Mouse (Mus musculus) heart, postnatal 0 days (tissue): ENCODE measurements around the gene Pclaf. TPM values are rescaled to one million over a fixed set of nuclear protein-coding genes. Genes with fewer than 3 reads are reported as not detected.

Experiments
- ATAC-seq: fragments of 200-750 bp; cut with Nextera tagmentation; 2 replicates; pipeline ENCODE4 v1.8.0; 2017; ENCODE audit warnings: low read depth, moderate number of reproducible peaks, moderate library complexity; ENCODE audit not compliant: insufficient read depth
- DNase-seq: peaks from one replicate; pipeline ENCODE4 v3.0.0-alpha.2; 2016; ENCODE audit warnings: low spot score
- H3K27ac ChIP-seq: fragments of 300-500 bp; sonication (generic); 2 replicates; pipeline ENCODE4 v1.5.1; 2014; ENCODE audit warnings: low read depth, mild to moderate bottlenecking
- H3K27me3 ChIP-seq: fragments of 300-500 bp; sonication (generic); 2 replicates; pipeline ENCODE4 v1.6.1; 2014; ENCODE audit warnings: low read length, mixed read lengths; ENCODE audit not compliant: control insufficient read depth, insufficient read depth
- H3K36me3 ChIP-seq: fragments of 300-500 bp; sonication (generic); replicated peaks from 2 replicates; pipeline ENCODE4 v1.6.1; 2014; ENCODE audit warnings: low read length, mixed read lengths; ENCODE audit not compliant: control insufficient read depth, insufficient read depth
- H3K4me1 ChIP-seq: fragments of 300-500 bp; sonication (generic); 2 replicates; pipeline ENCODE4 v1.6.1; 2014; ENCODE audit warnings: antibody characterized with exemption; ENCODE audit not compliant: control insufficient read depth, insufficient read depth
- H3K4me2 ChIP-seq: fragments of 300-500 bp; sonication (generic); 2 replicates; pipeline ENCODE4 v1.6.1; 2014; ENCODE audit warnings: low read depth, mild to moderate bottlenecking, low read length, moderate library complexity
- H3K4me3 ChIP-seq: fragments of 300-500 bp; sonication (generic); 2 replicates; pipeline ENCODE4 v1.5.1; 2014; ENCODE audit warnings: low read depth, low read length
- H3K9ac ChIP-seq: fragments of 300-500 bp; sonication (generic); replicated peaks from 2 replicates; pipeline ENCODE4 v1.6.1; 2014; ENCODE audit warnings: low read depth, low read length, mixed read lengths
- H3K9me3 ChIP-seq: fragments of 300-500 bp; sonication (generic); replicated peaks from 2 replicates; pipeline ENCODE4 v1.6.1; 2016; ENCODE audit warnings: low read length; ENCODE audit not compliant: control insufficient read depth
- CTCF ChIP-seq: IDR thresholded peaks from 2 replicates; pipeline ENCODE4 v1.5.1; 2016; ENCODE audit warnings: antibody characterized with exemption, control low read depth, low read depth
- EP300 ChIP-seq: IDR thresholded peaks from 2 replicates; pipeline ENCODE4 v1.6.1; 2016; ENCODE audit warnings: antibody characterized with exemption, low read depth
- WGBS: fragments of 180-500 bp; shearing (Covaris S2); extraction: QIAGEN DNeasy Blood & Tissue Kit; methylation state at CpG from one replicate; pipeline ENCODE4 v1.1.7; 2014; 5-methylcytosine and 5-hydroxymethylcytosine counted together
- polyA plus RNA-seq: library from polyadenylated mRNA; unstranded; fragments of >200 nt; fragmentation: Nextera tagmentation; extraction: Ambion mirVana; gene quantifications from 2 replicates; pipeline ENCODE4 v1.2.1, GENCODE M21; 2015
- total RNA-seq: library from RNA; depleted of rRNA; stranded (reverse); fragments of >200 nt; gene quantifications from 2 replicates; pipeline ENCODE4 v1.2.3, GENCODE M21; 2014; ENCODE audit warnings: low replicate concordance; rRNA removed

Pclaf gene
- total and polyA plus RNA-seq, 2 experiments from 2014 or later: 19.2 to 25.1 TPM

- H3K4me2 ChIP-seq: no peak overlapping the region
- H3K36me3 ChIP-seq: 0 out of 2 replicates have a peak, but pooled peaks cover 3% of the 10 kb centered on the region
- no peak for TF ChIP-seq EP300
- no peak for TF ChIP-seq CTCF
- DNase-seq (no peak), ATAC-seq (no peak)
- no peak overlapping the region for H3K4me3 ChIP-seq
- H3K9ac ChIP-seq: no peak overlapping the region
- H3K27me3 ChIP-seq: no peaks in the 10 kb centered on the region
- H3K9me3 ChIP-seq: no peaks in the 10 kb centered on the region
- H3K27ac ChIP-seq: no peak overlapping the region
- peaks cover 7% of the 10 kb centered on the region; the same call in 1 of the 2 replicates for H3K4me1 ChIP-seq
Observed at GRCm38 (mm10) chr9:65928456-65928855, 38.4 kb downstream of the Pclaf start.

- TF ChIP-seq CTCF: no peak
- no peak for TF ChIP-seq EP300
- Histone ChIP-seq H3K4me1 (peaks cover 7% of the 10 kb centered on the region; the same call in 1 of the 2 replicates), H3K27ac (no peak overlapping the region), H3K9me3 (no peaks in the 10 kb centered on the region), H3K36me3 (0 out of 2 replicates have a peak, but pooled peaks cover 3% of the 10 kb centered on the region), H3K9ac (no peak overlapping the region), H3K4me3 (no peak overlapping the region), H3K4me2 (no peak overlapping the region), H3K27me3 (no peaks in the 10 kb centered on the region)
- ATAC-seq: no peak
- DNase-seq: no peak
Observed at GRCm38 (mm10) chr9:65929826-65930225, 39.8 kb downstream of the Pclaf start.

- Histone ChIP-seq H3K4me1 (no peaks in the 10 kb centered on the region), H3K9me3 (no peaks in the 10 kb centered on the region), H3K4me2 (no peak overlapping the region), H3K9ac (no peak overlapping the region), H3K4me3 (no peak overlapping the region), H3K27ac (no peak overlapping the region), H3K27me3 (no peaks in the 10 kb centered on the region), H3K36me3 (no peaks in the 10 kb centered on the region)
- 87% methylated on average over 2 of the region's 2 CpGs for WGBS
- ATAC-seq (no peak), DNase-seq (no peak)
- TF ChIP-seq EP300: no peak
- TF ChIP-seq CTCF: no peak
Observed at GRCm38 (mm10) chr9:65937566-65937965, 47.5 kb downstream of the Pclaf start.

GRCm38 (mm10) chr9:65951082-65951587 is 61.1 kb downstream of the Pclaf start:
- no peaks in the 10 kb centered on the region for H3K27me3 ChIP-seq

More at GRCm38 (mm10) chr9:65951082-65951587, 61.1 kb downstream of the Pclaf start:
- TF ChIP-seq EP300 (no peak), CTCF (no peak)
- DNase-seq: no peak
- Histone ChIP-seq H3K9ac (no peak overlapping the region), H3K27ac (no peak overlapping the region), H3K4me2 (no peak overlapping the region), H3K36me3 (peaks cover 3% of the 10 kb centered on the region; the same call in 1 of the 2 replicates), H3K4me1 (no peaks in the 10 kb centered on the region), H3K4me3 (no peak overlapping the region), H3K9me3 (no peaks in the 10 kb centered on the region)
- no peak for ATAC-seq
- WGBS: 74% methylated on average over 3 of the region's 3 CpGs

Other genes starting within 250 kb of the Pclaf start
- gene Oaz2, start 222.2 kb upstream of the Pclaf start, total RNA-seq: 317 and 350 TPM in 2 replicates
- gene Oaz2, start 222.2 kb upstream of the Pclaf start, polyA plus RNA-seq: 293 TPM in 2 replicates
- 7.6 and 8.7 TPM in 2 replicates for gene Zfp609, start 62.7 kb upstream of the Pclaf start, total RNA-seq
- gene Zfp609, start 62.7 kb upstream of the Pclaf start, polyA plus RNA-seq: 2.9 and 3.0 TPM in 2 replicates
- gene Trip4, start 18.6 kb downstream of the Pclaf start, total RNA-seq: 11.9 and 29.8 TPM in 2 replicates
- 15.5 and 17.1 TPM in 2 replicates for gene Trip4, start 18.6 kb downstream of the Pclaf start, polyA plus RNA-seq
- 9.9 and 17.1 TPM in 2 replicates for gene Csnk1g1, start 18.7 kb downstream of the Pclaf start, total RNA-seq
- 5.9 and 6.0 TPM in 2 replicates for gene Csnk1g1, start 18.7 kb downstream of the Pclaf start, polyA plus RNA-seq
- 261 and 277 TPM in 2 replicates for gene Ppib, start 170.0 kb downstream of the Pclaf start, total RNA-seq
- 310 and 323 TPM in 2 replicates for gene Ppib, start 170.0 kb downstream of the Pclaf start, polyA plus RNA-seq
- 3.0 TPM in 1 of 2 replicates, not detected in the other for gene Snx22, start 179.5 kb downstream of the Pclaf start, total RNA-seq
- gene Snx22, start 179.5 kb downstream of the Pclaf start, polyA plus RNA-seq: 0.74 and 0.98 TPM in 2 replicates
- gene Snx1, start 236.3 kb downstream of the Pclaf start, total RNA-seq: 38.0 and 63.4 TPM in 2 replicates
- 44.6 and 47.3 TPM in 2 replicates for gene Snx1, start 236.3 kb downstream of the Pclaf start, polyA plus RNA-seq
- 74.2 and 81.6 TPM in 2 replicates for gene Ciao2a, start 236.4 kb downstream of the Pclaf start, total RNA-seq
- 154 and 162 TPM in 2 replicates for gene Ciao2a, start 236.4 kb downstream of the Pclaf start, polyA plus RNA-seq